Mouse (Mus musculus): ENCODE data around the gene Jmjd6.

Gene Jmjd6

GRCm38 (mm10) chr11:116801106-116801505 is 42.1 kb downstream of the Jmjd6 start:
- no peak for DNase-seq

GRCm38 (mm10) chr11:116799364-116799763 is 43.9 kb downstream of the Jmjd6 start:
- no peak for DNase-seq
